Mouse (Mus musculus) frontal cortex, postnatal 36 days (tissue): ENCODE measurements around the gene Tcf20.

Experiments used
- DNase-seq, 2 experiments: peaks; one replicate each; pipeline ENCODE4 v3.0.0; 2022; ENCODE audit warnings: low spot score in 2 of 2

Tcf20 gene

DNA sequence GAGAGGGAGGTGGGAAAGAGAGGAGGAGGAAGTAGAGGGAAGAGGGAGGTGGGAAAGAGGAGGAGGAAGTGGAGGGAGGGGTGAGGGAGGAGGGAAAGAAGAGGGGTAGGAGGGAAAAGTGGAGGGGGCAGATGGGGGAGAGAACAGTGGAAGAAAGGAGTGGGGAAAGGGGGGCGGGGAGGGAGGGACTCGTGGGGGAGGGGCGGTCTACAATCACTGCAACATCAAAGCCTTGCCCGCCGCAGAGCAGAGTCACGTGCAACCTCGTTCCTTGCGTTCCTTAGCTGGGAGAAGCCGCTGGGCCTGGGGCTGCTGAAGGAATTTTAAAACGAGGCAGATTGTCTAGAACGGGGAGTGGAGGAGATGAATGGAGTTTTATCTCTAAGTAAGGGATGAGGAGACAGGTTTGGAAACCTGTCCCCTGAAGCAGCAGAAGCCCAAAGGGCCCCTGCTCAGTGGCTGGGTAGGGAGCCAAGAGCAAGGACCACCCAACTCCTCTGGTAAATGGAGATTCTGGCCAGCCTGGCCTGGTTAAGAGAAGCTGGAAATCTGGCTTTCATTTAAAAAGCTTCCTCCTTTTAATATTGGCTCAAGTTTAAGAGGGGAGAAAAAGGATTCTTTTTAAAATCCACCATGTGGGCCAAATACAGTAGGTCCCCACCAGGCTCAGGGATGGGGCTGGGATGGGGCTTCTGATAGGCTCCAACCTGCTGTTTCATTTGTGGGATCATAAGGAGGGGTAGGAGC, 62.8 kb downstream of the Tcf20 start:
- DNase-seq: no peak

GRCm38 (mm10) chr15:82923531-82923930, 64.1 kb downstream of the Tcf20 start:
- DNase-seq: no peak

DNA sequence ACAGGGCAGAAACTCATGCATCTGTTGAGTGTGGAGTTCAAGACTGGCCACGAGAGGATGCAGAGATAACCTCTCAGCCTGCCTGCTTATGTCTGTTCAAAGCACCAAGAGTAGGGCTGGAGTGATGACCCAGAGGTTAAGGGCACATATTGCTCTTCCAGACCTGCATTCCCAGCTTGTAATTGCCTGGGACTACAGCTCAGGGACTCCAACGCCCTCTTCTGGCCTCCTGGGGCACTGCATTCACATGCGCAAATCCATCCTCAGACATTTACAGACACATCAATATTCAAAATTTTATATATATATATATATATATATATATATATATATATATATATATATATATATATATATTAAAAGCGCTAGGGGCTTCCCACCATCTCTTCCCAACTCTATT, 64.9 kb downstream of the Tcf20 start:
- DNase-seq: no peak

- peak; percentile 83 to 84 for DNase-seq
These were observed 65.6 kb downstream of the Tcf20 start for GRCm38 (mm10) chr15:82922052-82922451.

GRCm38 (mm10) chr15:82921559-82921958, 66.1 kb downstream of the Tcf20 start:
- no peak for DNase-seq

DNA sequence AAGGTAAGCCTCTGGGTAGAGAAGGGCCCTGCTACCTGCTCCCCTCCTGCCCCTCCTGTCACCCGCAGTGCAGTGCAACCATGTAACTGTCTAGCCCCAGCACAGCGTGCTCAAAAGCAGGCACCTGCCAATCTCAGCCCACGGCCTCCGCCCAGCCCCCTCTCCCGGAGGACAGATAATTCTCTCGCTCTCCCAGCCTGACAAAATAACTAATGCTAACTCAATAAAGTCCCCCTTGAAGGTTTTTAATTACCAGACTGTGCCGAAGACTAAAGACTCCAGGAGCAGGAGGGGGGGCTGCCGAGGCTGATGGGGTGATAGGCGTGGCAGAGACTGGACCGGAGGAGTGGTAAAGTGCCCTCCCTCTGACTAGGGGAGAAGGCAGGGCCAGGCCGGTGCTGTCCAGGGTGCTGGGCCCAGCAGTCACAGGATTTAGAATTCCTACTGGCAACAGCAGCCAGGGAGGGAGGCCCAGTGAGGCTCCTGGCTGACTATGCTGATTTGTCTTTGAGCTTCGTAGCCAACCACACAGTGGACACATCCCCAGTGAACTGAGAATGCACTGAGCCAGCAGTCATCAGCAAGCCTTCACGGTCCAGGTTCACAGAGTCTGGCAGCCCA, 66.7 kb downstream of the Tcf20 start:
- no peak for DNase-seq

- DNase-seq: no peak
These were observed 69.7 kb downstream of the Tcf20 start for GRCm38 (mm10) chr15:82917965-82918364.

- peak in 1 of 2 experiments; percentile 66 for DNase-seq
These were observed 70.3 kb downstream of the Tcf20 start for GRCm38 (mm10) chr15:82917207-82917844.

DNA sequence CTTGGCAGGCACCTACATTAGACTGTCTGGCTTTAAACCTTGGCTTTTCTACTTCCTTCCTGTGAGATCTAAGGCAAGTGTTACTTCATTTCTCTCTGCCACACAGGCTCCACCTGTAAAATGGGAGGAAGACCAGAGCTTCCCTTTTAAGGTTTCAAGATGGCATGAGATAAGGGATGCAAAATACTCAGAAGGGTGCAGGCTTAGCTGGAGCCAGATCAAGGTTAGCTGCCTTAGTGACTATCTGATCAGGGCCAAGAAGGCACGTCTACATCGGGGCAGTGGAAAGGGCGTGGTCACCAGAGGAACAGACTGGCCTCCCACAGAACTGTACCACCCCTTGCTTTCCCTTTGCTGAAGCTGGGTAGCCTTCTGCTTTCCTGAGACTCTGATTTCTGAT, 73.2 kb downstream of the Tcf20 start:
- DNase-seq: no peak

- no peak for DNase-seq
These were observed 75.7 kb downstream of the Tcf20 start for GRCm38 (mm10) chr15:82911965-82912337.

DNA sequence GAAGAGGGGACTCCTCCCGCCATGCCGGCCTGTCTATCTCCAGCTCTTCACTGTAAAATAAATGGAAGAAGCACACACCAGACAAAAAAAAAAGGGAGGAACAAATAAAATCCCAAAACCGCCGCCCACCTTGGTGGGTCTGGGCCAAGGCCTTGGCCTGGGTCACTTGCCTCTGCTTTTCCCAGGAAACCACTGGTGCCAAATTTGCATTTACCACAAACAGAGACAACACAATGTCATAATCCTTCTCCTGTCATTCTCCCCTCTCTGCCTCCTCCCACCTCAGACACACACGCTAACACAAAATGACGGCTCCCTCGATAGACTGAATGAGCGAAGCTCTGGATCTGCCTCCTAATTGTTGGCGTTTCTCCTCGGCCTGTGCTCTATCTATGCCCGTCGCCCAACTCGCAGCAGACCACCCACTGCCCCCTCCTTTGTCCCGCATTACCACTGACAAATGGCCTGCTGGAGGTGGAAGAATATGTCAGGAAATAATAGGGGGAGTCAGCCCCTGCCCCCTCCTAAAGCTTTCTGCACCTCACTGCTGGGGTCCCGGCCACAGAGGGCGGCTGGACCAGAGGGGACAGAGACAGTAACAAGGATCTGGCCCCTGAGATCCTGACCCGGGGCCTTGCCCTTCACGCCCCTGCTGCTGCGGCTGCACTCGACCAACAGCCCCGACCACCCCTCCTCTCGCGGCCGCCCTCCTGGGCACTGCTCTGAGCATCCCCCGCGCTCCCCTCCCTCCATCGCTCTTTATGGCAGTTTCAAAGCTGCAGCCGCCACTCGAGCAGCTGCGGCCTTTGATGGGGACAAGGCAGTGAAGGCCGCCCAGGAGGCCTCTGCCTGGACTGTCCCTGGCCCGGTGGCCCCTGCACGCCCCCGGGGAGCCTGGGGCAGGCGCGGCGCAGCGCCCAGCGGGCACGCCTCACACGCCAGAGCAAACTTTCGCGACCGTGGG, 76.4 kb downstream of the Tcf20 start:
- DNase-seq: no peak

- DNase-seq: no peak
These were observed 77.1 kb downstream of the Tcf20 start for GRCm38 (mm10) chr15:82910596-82910995.

GRCm38 (mm10) chr15:82909791-82910190, 77.9 kb downstream of the Tcf20 start:
- no peak for DNase-seq

- DNase-seq: no peak
These were observed 79.2 kb downstream of the Tcf20 start for GRCm38 (mm10) chr15:82908521-82908920.

DNA sequence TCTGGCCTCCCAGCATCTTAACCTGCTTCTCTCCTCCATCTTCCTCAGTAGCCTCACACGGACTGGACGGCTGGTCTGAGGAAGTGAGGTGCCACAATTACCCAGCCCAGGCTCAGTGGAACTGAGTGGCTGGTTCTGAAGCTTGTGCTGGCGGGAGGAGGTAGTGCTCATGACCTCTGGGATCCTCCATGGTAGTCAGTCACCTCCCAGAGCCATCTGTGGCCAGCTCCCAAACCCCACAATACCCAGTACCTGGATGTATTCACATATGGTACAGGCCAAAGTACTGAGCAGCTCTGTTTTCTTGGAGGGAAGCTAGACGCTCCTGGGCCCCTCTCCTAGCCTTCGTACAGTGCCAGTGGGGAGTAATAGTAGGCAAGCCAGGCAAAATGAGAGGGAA, 80.4 kb downstream of the Tcf20 start:
- DNase-seq: no peak

- no peak for DNase-seq
These were observed 81.1 kb downstream of the Tcf20 start for GRCm38 (mm10) chr15:82906574-82907061.

DNA sequence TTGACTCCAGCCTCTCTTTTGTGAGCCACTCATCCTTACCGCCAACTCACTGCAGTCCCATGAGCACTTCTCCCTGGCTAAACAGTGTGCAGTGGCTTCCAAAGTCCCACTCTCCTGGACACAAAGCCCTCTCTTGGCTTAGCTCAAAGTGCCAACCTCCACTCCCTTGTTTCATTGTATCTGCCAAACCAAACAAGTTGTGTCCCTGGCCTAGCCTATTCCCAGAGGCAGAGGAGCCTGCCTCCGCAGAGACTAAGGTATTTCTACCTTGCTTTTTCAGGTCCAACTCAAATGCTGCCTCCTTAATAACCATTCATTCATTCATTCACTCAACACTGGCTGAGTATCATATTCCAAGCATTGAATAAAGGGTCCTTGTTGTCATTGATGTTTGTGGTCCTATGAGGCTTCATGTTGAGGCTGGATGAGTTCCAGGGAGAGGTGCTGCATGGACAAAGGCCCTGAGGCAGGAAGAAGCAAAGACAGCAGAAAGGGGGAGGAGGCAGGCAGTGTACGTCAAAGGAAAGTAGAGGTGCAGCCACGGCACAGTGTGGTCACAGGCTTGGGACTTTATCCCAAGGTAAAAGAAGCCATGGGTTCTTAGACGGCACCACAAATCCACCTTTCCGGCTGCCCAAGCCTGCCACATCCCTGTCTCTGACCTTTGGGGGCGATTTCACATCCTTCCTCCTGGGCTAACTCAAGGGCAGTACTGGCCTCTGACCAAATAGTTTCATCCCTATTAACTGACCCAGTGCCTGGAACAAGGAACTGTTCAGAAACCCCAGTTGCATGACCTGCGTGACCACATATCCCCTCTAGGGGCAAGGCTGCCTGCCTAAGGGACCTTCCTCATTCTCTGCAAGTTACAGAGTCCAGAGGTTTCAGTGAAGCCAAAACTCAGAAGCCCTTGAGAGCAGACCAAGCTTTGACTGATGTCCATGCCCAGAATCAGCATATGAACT, 82.0 kb downstream of the Tcf20 start:
- DNase-seq: no peak

- DNase-seq: no peak
These were observed 83.1 kb downstream of the Tcf20 start for GRCm38 (mm10) chr15:82904526-82904925.

DNA sequence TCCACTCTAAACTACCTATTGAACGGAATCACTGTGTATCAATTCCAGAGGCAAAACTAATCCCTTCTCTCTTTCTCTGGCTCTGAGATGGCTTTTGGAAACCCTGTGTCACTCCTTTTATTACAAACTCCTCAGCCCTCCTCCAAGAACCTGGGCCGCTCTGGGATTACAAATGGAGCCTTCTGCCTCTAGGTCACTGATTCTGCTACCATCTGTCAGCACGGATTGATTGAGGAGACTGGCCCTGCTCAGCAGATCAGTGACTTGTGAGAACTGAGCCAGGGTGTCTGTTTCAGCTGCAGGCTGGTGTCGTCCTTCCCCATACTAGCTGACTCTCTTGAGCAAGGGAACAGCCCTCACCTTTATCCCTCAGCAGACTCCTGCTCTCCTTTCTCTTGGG, 85.2 kb downstream of the Tcf20 start:
- no peak for DNase-seq

DNA sequence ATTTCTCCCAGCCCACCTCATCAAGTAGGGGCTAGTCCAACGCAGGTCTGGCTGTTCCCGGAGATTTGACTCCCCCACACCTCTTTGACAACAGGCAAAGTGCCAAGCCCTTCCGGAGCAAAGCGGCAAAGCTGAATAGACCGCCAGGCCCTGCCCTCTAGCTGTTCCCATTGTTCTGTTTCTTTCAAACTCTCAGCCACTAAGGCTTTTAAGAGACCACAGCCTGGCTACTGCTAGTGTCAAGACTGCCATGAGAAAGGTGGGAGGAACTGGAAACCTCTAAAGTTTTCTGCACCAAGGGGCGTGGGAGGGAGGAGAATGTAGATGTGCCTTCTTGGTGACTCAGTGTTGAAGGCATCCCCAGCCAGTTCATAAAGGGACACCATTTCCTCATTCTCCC, 86.4 kb downstream of the Tcf20 start:
- no peak for DNase-seq

DNA sequence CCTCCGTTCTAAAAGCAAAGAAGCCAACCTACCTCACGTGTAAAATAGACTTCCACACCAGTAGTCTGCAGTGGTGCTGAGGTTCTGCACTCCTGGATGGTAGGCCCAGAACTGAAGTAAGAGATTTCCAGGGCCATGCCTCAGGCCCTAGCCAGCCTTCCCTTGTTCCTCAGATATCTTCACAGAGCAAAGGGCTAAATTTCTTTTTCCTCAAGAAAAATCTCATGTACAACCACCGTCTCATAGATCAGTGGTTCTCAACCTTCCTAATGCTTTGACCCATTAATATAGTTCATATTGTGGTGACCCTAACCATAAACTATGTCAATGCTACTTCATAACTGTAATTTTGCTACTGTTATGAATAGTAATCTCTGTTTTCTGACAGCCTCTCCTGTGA, 87.3 kb downstream of the Tcf20 start:
- DNase-seq: no peak
